Mouse (Mus musculus) lung, postnatal 14 days (tissue): ENCODE data around the gene Acss1.

Experiments used
- DNase-seq: peaks from one replicate; pipeline ENCODE4 v3.0.0; 2021

Acss1 gene

GRCm38 (mm10) chr2:150665534-150666451, 2.5 kb downstream of the Acss1 start:
- DNase-seq: peak; percentile 40

- no peak for DNase-seq
These were observed 3.3 kb downstream of the Acss1 start for GRCm38 (mm10) chr2:150665006-150665405.

- DNase-seq: no peak
These were observed 4.0 kb downstream of the Acss1 start for GRCm38 (mm10) chr2:150664152-150664920.

GRCm38 (mm10) chr2:150663255-150663654, 5.0 kb downstream of the Acss1 start:
- no peak for DNase-seq

GRCm38 (mm10) chr2:150662007-150662406, 6.3 kb downstream of the Acss1 start:
- DNase-seq: no peak

- no peak for DNase-seq
These were observed 7.4 kb downstream of the Acss1 start for GRCm38 (mm10) chr2:150660668-150661451.

GRCm38 (mm10) chr2:150660049-150660448, 8.3 kb downstream of the Acss1 start:
- DNase-seq: no peak

- DNase-seq: no peak
These were observed 11.1 kb downstream of the Acss1 start for GRCm38 (mm10) chr2:150656975-150657768.

GRCm38 (mm10) chr2:150656112-150656511, 12.2 kb downstream of the Acss1 start:
- DNase-seq: no peak

GRCm38 (mm10) chr2:150655290-150655689, 13.0 kb downstream of the Acss1 start:
- DNase-seq: no peak

GRCm38 (mm10) chr2:150654814-150655213, 13.5 kb downstream of the Acss1 start:
- DNase-seq: no peak

- DNase-seq: no peak
These were observed 16.9 kb downstream of the Acss1 start for GRCm38 (mm10) chr2:150651366-150651765.

GRCm38 (mm10) chr2:150650511-150651074, 17.7 kb downstream of the Acss1 start:
- no peak for DNase-seq

- no peak for DNase-seq
These were observed 19.9 kb downstream of the Acss1 start for GRCm38 (mm10) chr2:150648300-150648895.

GRCm38 (mm10) chr2:150647681-150648299, 20.5 kb downstream of the Acss1 start:
- no peak for DNase-seq

GRCm38 (mm10) chr2:150646411-150647121, 21.7 kb downstream of the Acss1 start:
- no peak for DNase-seq

GRCm38 (mm10) chr2:150645225-150645624, 23.1 kb downstream of the Acss1 start:
- DNase-seq: no peak

GRCm38 (mm10) chr2:150643726-150644415, 24.4 kb downstream of the Acss1 start:
- DNase-seq: no peak

- no peak for DNase-seq
These were observed 25.1 kb downstream of the Acss1 start for GRCm38 (mm10) chr2:150643166-150643565.

- no peak for DNase-seq
These were observed 29.9 kb downstream of the Acss1 start for GRCm38 (mm10) chr2:150638370-150638733.
